Mouse (Mus musculus) embryonic facial prominence, embryonic 11.5 days (tissue): Measurements from ENCODE around the gene A730071L15Rik. TPM values are rescaled to one million over a fixed set of nuclear protein-coding genes. Genes with fewer than 3 reads are reported as not detected.
A peak's percentile ranks its signal among the peaks of the same experiment; 100 is the strongest.

Source experiments
- ATAC-seq: fragments of 200-750 bp; cut with Nextera tagmentation; replicated peaks from 2 replicates; pipeline ENCODE4 v1.8.0; 2017; ENCODE audit warnings: low read depth; ENCODE audit not compliant: insufficient number of reproducible peaks, low FRiP score, low TSS enrichment
- DNase-seq: peaks from one replicate; pipeline ENCODE4 v3.0.0-alpha.2; 2015; ENCODE audit warnings: low spot score
- H3K27ac ChIP-seq: fragments of 300-500 bp; sonication (generic); replicated peaks from 2 replicates; pipeline ENCODE4 v1.5.1; 2014; ENCODE audit warnings: mild to moderate bottlenecking, low read depth, low read length, control low read depth
- H3K27me3 ChIP-seq: fragments of 300-500 bp; sonication (generic); 2 replicates; pipeline ENCODE4 v1.6.1; 2014; ENCODE audit warnings: mild to moderate bottlenecking, low read length, moderate library complexity, mixed read lengths; ENCODE audit not compliant: control insufficient read depth, insufficient read depth
- H3K36me3 ChIP-seq: fragments of 300-500 bp; sonication (generic); replicated peaks from 2 replicates; pipeline ENCODE4 v1.6.1; 2014; ENCODE audit warnings: low read depth, mild to moderate bottlenecking, low read length, moderate library complexity, mixed read lengths; ENCODE audit not compliant: control insufficient read depth, insufficient read depth
- H3K4me1 ChIP-seq: fragments of 300-500 bp; sonication (generic); 2 replicates; pipeline ENCODE4 v1.6.1; 2014; ENCODE audit warnings: low read length, mixed read lengths; ENCODE audit not compliant: control insufficient read depth, insufficient read depth
- H3K4me2 ChIP-seq: fragments of 300-500 bp; sonication (generic); 2 replicates; pipeline ENCODE4 v1.6.1; 2014; ENCODE audit warnings: low read depth, mild to moderate bottlenecking, control low read depth, low read length, moderate library complexity
- H3K4me3 ChIP-seq: fragments of 300-500 bp; sonication (generic); 2 replicates; pipeline ENCODE4 v1.5.1; 2014; ENCODE audit warnings: low read depth, low read length, control low read depth
- H3K9ac ChIP-seq: fragments of 300-500 bp; sonication (generic); replicated peaks from 2 replicates; pipeline ENCODE4 v1.6.1; 2014; ENCODE audit warnings: mild to moderate bottlenecking, control low read depth, low read length
- H3K9me3 ChIP-seq: fragments of 300-500 bp; sonication (generic); replicated peaks from 2 replicates; pipeline ENCODE4 v1.6.1; 2016; ENCODE audit warnings: mild to moderate bottlenecking, low read length, inconsistent platforms, mixed read lengths; ENCODE audit not compliant: control insufficient read depth
- WGBS: fragments of 180-500 bp; shearing (Covaris S2); extraction: QIAGEN DNeasy Blood & Tissue Kit; methylation state at CpG from one replicate; pipeline ENCODE4 v1.1.7; 2014; 5-methylcytosine and 5-hydroxymethylcytosine counted together
- polyA plus RNA-seq: library from polyadenylated mRNA; unstranded; fragments of >200 nt; fragmentation: Nextera tagmentation; extraction: Ambion mirVana; gene quantifications from 2 replicates; pipeline ENCODE4 v1.2.1, GENCODE M21; 2014

Gene A730071L15Rik
- polyA plus RNA-seq, 1 experiment from 2014 or later, result 0.36 TPM

- no peaks in the 10 kb centered on the region for H3K36me3 ChIP-seq
- no peak overlapping the region for H3K4me2 ChIP-seq
- H3K27ac ChIP-seq, result no peak overlapping the region
- 88% methylated on average over 3 of the region's 3 CpGs for WGBS
- ATAC-seq, result no peak
- H3K4me1 ChIP-seq, result no peaks in the 10 kb centered on the region; the same call in 1 of the 2 replicates
- no peaks in the 10 kb centered on the region for H3K27me3 ChIP-seq
- no peak overlapping the region for H3K9ac ChIP-seq
- no peak for DNase-seq
- no peak overlapping the region for H3K4me3 ChIP-seq
- no peaks in the 10 kb centered on the region for H3K9me3 ChIP-seq
Observed at GRCm38 (mm10) chr11:6187399-6187798, 12.4 kb upstream of the A730071L15Rik start.

GRCm38 (mm10) chr11:6187878-6188277 lies 12.0 kb upstream of the A730071L15Rik start:
- Histone ChIP-seq H3K27me3 (no peaks in the 10 kb centered on the region), H3K36me3 (no peaks in the 10 kb centered on the region)

GRCm38 (mm10) chr11:6196780-6197179 lies 3.0 kb upstream of the A730071L15Rik start:
- no peak overlapping the region for H3K27ac ChIP-seq
- H3K27me3 ChIP-seq, result no peaks in the 10 kb centered on the region
- H3K9ac ChIP-seq, result no peak overlapping the region
- ATAC-seq, result no peak
- no peaks in the 10 kb centered on the region for H3K36me3 ChIP-seq
- DNase-seq, result no peak
- no peaks in the 10 kb centered on the region for H3K9me3 ChIP-seq
- H3K4me1 ChIP-seq, result no peaks in the 10 kb centered on the region; the same call in 1 of the 2 replicates
- H3K4me3 ChIP-seq, result no peak overlapping the region
- H3K4me2 ChIP-seq, result no peak overlapping the region
- 92% methylated on average over 8 of the region's 8 CpGs for WGBS

More at GRCm38 (mm10) chr11:6187878-6188277, 12.0 kb upstream of the A730071L15Rik start:
- ATAC-seq (no peak), DNase-seq (peak; percentile 87)
- Histone ChIP-seq H3K9me3 (no peaks in the 10 kb centered on the region), H3K9ac (no peak overlapping the region), H3K27ac (no peak overlapping the region), H3K4me2 (no peak overlapping the region), H3K4me1 (no peaks in the 10 kb centered on the region; the same call in 1 of the 2 replicates), H3K4me3 (no peak overlapping the region)
- WGBS, result 12% methylated on average over 2 of the region's 2 CpGs

- ATAC-seq, result no peak
- 91% methylated on average over 4 of the region's 4 CpGs for WGBS
- Histone ChIP-seq H3K36me3 (no peaks in the 10 kb centered on the region), H3K9me3 (no peaks in the 10 kb centered on the region), H3K27ac (no peak overlapping the region), H3K27me3 (no peaks in the 10 kb centered on the region), H3K4me1 (no peaks in the 10 kb centered on the region; the same call in 1 of the 2 replicates), H3K4me3 (no peak overlapping the region), H3K9ac (no peak overlapping the region), H3K4me2 (no peak overlapping the region; the same call in 1 of the 2 replicates)
- no peak for DNase-seq
Observed at GRCm38 (mm10) chr11:6198449-6198848, 1.4 kb upstream of the A730071L15Rik start.

GRCm38 (mm10) chr11:6200087-6200569 lies 299 bp downstream of the A730071L15Rik start, which contains the start of gene Nudcd3:
TSS of gene Nudcd3 (minus strand) at chr11:6200415.
- no peaks in the 10 kb centered on the region; the same call in 1 of the 2 replicates for H3K4me1 ChIP-seq

GRCm38 (mm10) chr11:6200570-6200969 lies 741 bp downstream of the A730071L15Rik start:
- no peaks in the 10 kb centered on the region for H3K27me3 ChIP-seq
- no peaks in the 10 kb centered on the region; the same call in 1 of the 2 replicates for H3K4me1 ChIP-seq
- H3K9me3 ChIP-seq, result no peaks in the 10 kb centered on the region
- WGBS, result 25% methylated on average over 9 of the region's 9 CpGs
- peak overlapping the region; percentile 96 for H3K4me3 ChIP-seq
- DNase-seq (no peak), ATAC-seq (no peak)
- peak overlapping the region; percentile 84; the same call in 1 of the 2 replicates for H3K27ac ChIP-seq
- peak overlapping the region; percentile 90 for H3K4me2 ChIP-seq
- no peaks in the 10 kb centered on the region for H3K36me3 ChIP-seq
- H3K9ac ChIP-seq, result peak overlapping the region; percentile 92

More at GRCm38 (mm10) chr11:6200087-6200569, 299 bp downstream of the A730071L15Rik start, which contains the start of gene Nudcd3:
- DNase-seq (peak; percentile 92), ATAC-seq (peak; percentile 91)
- Histone ChIP-seq H3K4me2 (peak within 1 kb of the TSS; percentile 90), H3K27me3 (no peaks in the 10 kb centered on the region), H3K9me3 (no peaks in the 10 kb centered on the region), H3K4me3 (peak within 1 kb of the TSS; percentile 96), H3K27ac (peak within 1 kb of the TSS; percentile 84), H3K9ac (peak within 1 kb of the TSS; percentile 92), H3K36me3 (no peaks in the 10 kb centered on the region)
- WGBS, result under 1% methylated on average over 39 of the region's 39 CpGs

GRCm38 (mm10) chr11:6207090-6207489 lies 7.3 kb downstream of the A730071L15Rik start:
- no peaks in the 10 kb centered on the region for H3K9me3 ChIP-seq
- H3K9ac ChIP-seq, result no peak overlapping the region
- no peak overlapping the region for H3K4me2 ChIP-seq
- H3K36me3 ChIP-seq, result no peaks in the 10 kb centered on the region
- 81% methylated on average over 2 of the region's 2 CpGs for WGBS
- ATAC-seq (no peak), DNase-seq (no peak)
- H3K4me3 ChIP-seq, result no peak overlapping the region
- H3K27ac ChIP-seq, result no peak overlapping the region
- no peaks in the 10 kb centered on the region for H3K27me3 ChIP-seq
- H3K4me1 ChIP-seq, result no peaks in the 10 kb centered on the region

- Histone ChIP-seq H3K4me3 (no peak overlapping the region), H3K36me3 (no peaks in the 10 kb centered on the region), H3K4me2 (no peak overlapping the region), H3K27ac (no peak overlapping the region), H3K9ac (no peak overlapping the region), H3K27me3 (no peaks in the 10 kb centered on the region), H3K4me1 (no peaks in the 10 kb centered on the region), H3K9me3 (no peaks in the 10 kb centered on the region)
- no peak for ATAC-seq
- WGBS, result 81% methylated on average over 1 of the region's 1 CpGs
- DNase-seq, result no peak
Observed at GRCm38 (mm10) chr11:6208158-6208557, 8.3 kb downstream of the A730071L15Rik start.
